Mouse (Mus musculus) kidney, adult 11 months (tissue): ENCODE measurements around the gene Foxp1.

Experiments used
- DNase-seq: peaks from one replicate; pipeline ENCODE4 v3.0.0; 2022

Gene Foxp1

GRCm38 (mm10) chr6:99168727-99169126, 353.8 kb downstream of the Foxp1 start:
- no peak for DNase-seq

GRCm38 (mm10) chr6:99167001-99167400, 355.5 kb downstream of the Foxp1 start:
- DNase-seq, result no peak

GRCm38 (mm10) chr6:99166169-99166568, 356.4 kb downstream of the Foxp1 start:
- DNase-seq, result no peak

GRCm38 (mm10) chr6:99164760-99165159, 357.8 kb downstream of the Foxp1 start:
- DNase-seq, result no peak

GRCm38 (mm10) chr6:99162716-99163115, 359.8 kb downstream of the Foxp1 start:
- no peak for DNase-seq

- no peak for DNase-seq
Measured at GRCm38 (mm10) chr6:99160348-99160693, 362.2 kb downstream of the Foxp1 start.

GRCm38 (mm10) chr6:99159452-99160347, 362.8 kb downstream of the Foxp1 start:
- no peak for DNase-seq

GRCm38 (mm10) chr6:99153682-99154081, 368.8 kb downstream of the Foxp1 start:
- no peak for DNase-seq

- no peak for DNase-seq
Measured at GRCm38 (mm10) chr6:99146400-99146905, 376.1 kb downstream of the Foxp1 start.

GRCm38 (mm10) chr6:99145033-99145432, 377.5 kb downstream of the Foxp1 start:
- DNase-seq, result no peak

GRCm38 (mm10) chr6:99143756-99144036, 378.8 kb downstream of the Foxp1 start:
- DNase-seq, result no peak

- no peak for DNase-seq
Measured at GRCm38 (mm10) chr6:99142900-99143755, 379.4 kb downstream of the Foxp1 start.

- DNase-seq, result no peak
Measured at GRCm38 (mm10) chr6:99138041-99138440, 384.5 kb downstream of the Foxp1 start.

GRCm38 (mm10) chr6:99137071-99137470, 385.4 kb downstream of the Foxp1 start:
- no peak for DNase-seq

- no peak for DNase-seq
Measured at GRCm38 (mm10) chr6:99135938-99136729, 386.4 kb downstream of the Foxp1 start.

GRCm38 (mm10) chr6:99131815-99132214, 390.7 kb downstream of the Foxp1 start:
- no peak for DNase-seq

GRCm38 (mm10) chr6:99130758-99131410, 391.6 kb downstream of the Foxp1 start:
- no peak for DNase-seq

GRCm38 (mm10) chr6:99126717-99127116, 395.8 kb downstream of the Foxp1 start:
- no peak for DNase-seq

- no peak for DNase-seq
Measured at GRCm38 (mm10) chr6:99120776-99121766, 401.4 kb downstream of the Foxp1 start.

- DNase-seq, result no peak
Measured at GRCm38 (mm10) chr6:99118534-99118933, 404.0 kb downstream of the Foxp1 start.

- no peak for DNase-seq
Measured at GRCm38 (mm10) chr6:99117411-99117810, 405.1 kb downstream of the Foxp1 start.
